Mouse (Mus musculus) heart, embryonic 11.5 days (tissue): ENCODE measurements around the gene Fbxw9. TPM values are rescaled to one million over a fixed set of nuclear protein-coding genes. Genes with fewer than 3 reads are reported as not detected.

ENCODE experiments used
- ATAC-seq: fragments of 200-750 bp; cut with Nextera tagmentation; replicated peaks from 2 replicates; pipeline ENCODE4 v1.8.0; 2017; ENCODE audit warnings: moderate library complexity; ENCODE audit not compliant: insufficient number of reproducible peaks, low FRiP score, low TSS enrichment
- H3K27ac ChIP-seq: fragments of 300-500 bp; sonication (generic); 2 replicates; pipeline ENCODE4 v1.5.1; 2014; ENCODE audit warnings: mild to moderate bottlenecking, low read depth, low read length
- H3K27me3 ChIP-seq: fragments of 300-500 bp; sonication (generic); 2 replicates; pipeline ENCODE4 v1.6.1; 2014; ENCODE audit warnings: mild to moderate bottlenecking, low read length, mixed read lengths; ENCODE audit not compliant: control insufficient read depth, insufficient read depth
- H3K36me3 ChIP-seq: fragments of 300-500 bp; sonication (generic); 2 replicates; pipeline ENCODE4 v1.6.1; 2014; ENCODE audit warnings: mild to moderate bottlenecking, low read length, moderate library complexity, mixed read lengths; ENCODE audit not compliant: control insufficient read depth, insufficient read depth
- H3K4me1 ChIP-seq: fragments of 300-500 bp; sonication (generic); 2 replicates; pipeline ENCODE4 v1.6.1; 2014; ENCODE audit warnings: low read length; ENCODE audit not compliant: control insufficient read depth, insufficient read depth
- H3K4me2 ChIP-seq: fragments of 300-500 bp; sonication (generic); 2 replicates; pipeline ENCODE4 v1.6.1; 2014; ENCODE audit warnings: mild to moderate bottlenecking, moderate library complexity
- H3K4me3 ChIP-seq: fragments of 300-500 bp; sonication (generic); 2 replicates; pipeline ENCODE4 v1.5.1; 2014; ENCODE audit warnings: low read depth, low read length
- H3K9ac ChIP-seq: fragments of 300-500 bp; sonication (generic); 2 replicates; pipeline ENCODE4 v1.6.1; 2014; ENCODE audit warnings: mild to moderate bottlenecking, low read depth, low read length, moderate library complexity
- H3K9me3 ChIP-seq: fragments of 300-500 bp; sonication (generic); replicated peaks from 2 replicates; pipeline ENCODE4 v1.6.1; 2016; ENCODE audit warnings: low read length; ENCODE audit not compliant: control insufficient read depth
- WGBS: fragments of 180-500 bp; shearing (Covaris S2); extraction: QIAGEN DNeasy Blood & Tissue Kit; methylation state at CpG from one replicate; pipeline ENCODE4 v1.1.7; 2014; ENCODE audit not compliant: insufficient replicate concordance; 5-methylcytosine and 5-hydroxymethylcytosine counted together
- polyA plus RNA-seq: library from polyadenylated mRNA; unstranded; fragments of >200 nt; fragmentation: Nextera tagmentation; extraction: Ambion mirVana; gene quantifications from 2 replicates; pipeline ENCODE4 v1.2.1, GENCODE M21; 2014

Gene Fbxw9
- polyA plus RNA-seq, 1 experiment from 2014 or later = 17.8 TPM

- H3K4me3 ChIP-seq = peak within 1 kb of the TSS; percentile 96
- 6% methylated on average over 30 of the region's 30 CpGs for WGBS
- H3K27ac ChIP-seq = peak within 1 kb of the TSS; percentile 77
- no peaks in the 10 kb centered on the region for H3K9me3 ChIP-seq
- peaks cover 31% of the 10 kb centered on the region for H3K4me1 ChIP-seq
- H3K4me2 ChIP-seq = peak within 1 kb of the TSS; percentile 91
- H3K36me3 ChIP-seq = peaks cover 18% of the 10 kb centered on the region
- no peaks in the 10 kb centered on the region for H3K27me3 ChIP-seq
- peak within 1 kb of the TSS; percentile 85 for H3K9ac ChIP-seq
- peak; percentile 85 for ATAC-seq
Observed at GRCm38 (mm10) chr8:85025098-85025932, 34.5 kb upstream of the Fbxw9 start, which contains the start of gene Asna1. TSS of gene Asna1 (minus strand) at chr8:85025281.

GRCm38 (mm10) chr8:85026670-85027515, 33.0 kb upstream of the Fbxw9 start, which contains the start of gene Trir:
TSS of gene Trir (plus strand) at chr8:85026823.
- Histone ChIP-seq H3K4me3 (peak within 1 kb of the TSS; percentile 96), H3K36me3 (peaks cover 18% of the 10 kb centered on the region), H3K27me3 (no peaks in the 10 kb centered on the region), H3K4me1 (peaks cover 31% of the 10 kb centered on the region), H3K9ac (peak within 1 kb of the TSS; percentile 99), H3K9me3 (no peaks in the 10 kb centered on the region), H3K4me2 (peak within 1 kb of the TSS; percentile 91), H3K27ac (peak within 1 kb of the TSS; percentile 77)
- ATAC-seq = peak; percentile 81
- under 1% methylated on average over 75 of the region's 75 CpGs for WGBS

GRCm38 (mm10) chr8:85027516-85027855, 32.4 kb upstream of the Fbxw9 start:
- no peak for ATAC-seq
- Histone ChIP-seq H3K4me3 (peak overlapping the region; percentile 96), H3K4me1 (peaks cover 31% of the 10 kb centered on the region), H3K4me2 (peak overlapping the region; percentile 91), H3K27me3 (no peaks in the 10 kb centered on the region), H3K9me3 (no peaks in the 10 kb centered on the region), H3K9ac (peak overlapping the region; percentile 99), H3K27ac (peak overlapping the region; percentile 77), H3K36me3 (peaks cover 17% of the 10 kb centered on the region)
- under 1% methylated on average over 13 of the region's 13 CpGs for WGBS

- Histone ChIP-seq H3K27ac (no peak overlapping the region), H3K9me3 (no peaks in the 10 kb centered on the region), H3K36me3 (peaks cover 18% of the 10 kb centered on the region), H3K27me3 (no peaks in the 10 kb centered on the region), H3K9ac (peak overlapping the region; percentile 99), H3K4me1 (peaks cover 31% of the 10 kb centered on the region), H3K4me2 (peak overlapping the region; percentile 91), H3K4me3 (peak overlapping the region; percentile 96)
- no peak for ATAC-seq
- WGBS = 26% methylated on average over 2 of the region's 2 CpGs
Observed at GRCm38 (mm10) chr8:85027922-85028321, 31.9 kb upstream of the Fbxw9 start.

- H3K4me3 ChIP-seq = no peak overlapping the region
- no peak overlapping the region for H3K27ac ChIP-seq
- no peaks in the 10 kb centered on the region for H3K9me3 ChIP-seq
- peaks cover 17% of the 10 kb centered on the region for H3K36me3 ChIP-seq
- no peak for ATAC-seq
- H3K27me3 ChIP-seq = no peaks in the 10 kb centered on the region
- H3K4me2 ChIP-seq = 0 out of 2 replicates have a peak overlapping the region, but pooled peaks have one; percentile 91
- WGBS = 85% methylated on average over 14 of the region's 14 CpGs
- H3K4me1 ChIP-seq = peaks cover 29% of the 10 kb centered on the region
- H3K9ac ChIP-seq = no peak overlapping the region
Observed at GRCm38 (mm10) chr8:85029271-85029670, 30.6 kb upstream of the Fbxw9 start.

- WGBS = 77% methylated on average over 4 of the region's 4 CpGs
- Histone ChIP-seq H3K36me3 (peaks cover 17% of the 10 kb centered on the region), H3K4me2 (no peak overlapping the region), H3K4me3 (no peak overlapping the region), H3K4me1 (peaks cover 27% of the 10 kb centered on the region), H3K27ac (no peak overlapping the region), H3K9ac (no peak overlapping the region), H3K27me3 (no peaks in the 10 kb centered on the region), H3K9me3 (no peaks in the 10 kb centered on the region)
- no peak for ATAC-seq
Observed at GRCm38 (mm10) chr8:85032622-85033311, 27.1 kb upstream of the Fbxw9 start.

DNA sequence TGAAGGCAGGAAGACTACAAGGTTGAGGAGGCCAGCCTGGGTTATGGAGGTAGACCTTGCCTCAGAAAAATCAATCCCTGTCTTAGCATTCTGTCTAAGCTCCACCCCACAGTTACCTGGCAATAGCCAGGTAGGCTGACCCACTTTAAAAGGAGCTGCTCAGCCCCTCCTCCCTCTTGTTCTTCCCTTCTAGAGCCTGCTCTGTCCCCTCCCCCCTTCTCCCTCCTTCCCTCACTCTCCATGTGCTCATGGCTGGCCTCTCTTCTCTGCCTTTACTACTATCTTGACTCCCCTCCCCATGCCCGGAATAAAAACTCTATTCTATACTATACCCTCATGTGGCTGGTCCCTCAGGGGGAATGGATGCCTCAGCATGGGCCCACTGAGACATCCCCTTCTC, 26.0 kb upstream of the Fbxw9 start:
- Histone ChIP-seq H3K36me3 (peaks cover 17% of the 10 kb centered on the region), H3K4me1 (peaks cover 24% of the 10 kb centered on the region), H3K9me3 (no peaks in the 10 kb centered on the region), H3K9ac (no peak overlapping the region), H3K4me2 (no peak overlapping the region), H3K27ac (no peak overlapping the region), H3K4me3 (no peak overlapping the region), H3K27me3 (no peaks in the 10 kb centered on the region)
- ATAC-seq = no peak
- 54% methylated on average over 1 of the region's 1 CpGs for WGBS

DNA sequence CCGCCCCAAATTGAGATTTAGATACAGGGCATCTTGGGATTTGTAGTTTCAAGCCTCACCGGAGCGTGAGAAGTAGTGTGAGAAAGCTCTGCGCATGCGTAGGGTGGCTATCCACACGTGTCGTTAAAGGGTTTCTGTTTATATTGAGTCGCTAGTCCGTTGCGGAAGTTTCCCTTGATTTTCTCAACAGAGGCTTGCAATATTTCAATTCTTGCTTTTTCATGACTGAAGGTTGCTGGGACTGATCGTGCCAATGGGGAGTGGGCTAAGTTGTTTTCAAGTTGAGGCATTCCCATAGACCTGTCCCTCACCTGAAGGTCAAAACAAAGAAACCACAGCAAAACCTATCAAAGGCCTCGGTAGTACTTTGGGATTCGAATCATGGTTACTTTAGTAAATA, 25.1 kb upstream of the Fbxw9 start:
- no peak for ATAC-seq

More for the DNA sequence above, 25.1 kb upstream of the Fbxw9 start:
- H3K36me3 ChIP-seq = peaks cover 15% of the 10 kb centered on the region
- H3K9me3 ChIP-seq = no peaks in the 10 kb centered on the region
- peak overlapping the region; percentile 97 for H3K4me2 ChIP-seq
- 3% methylated on average over 13 of the region's 13 CpGs for WGBS
- H3K27ac ChIP-seq = peak overlapping the region; percentile 54
- H3K4me1 ChIP-seq = peaks cover 22% of the 10 kb centered on the region
- no peaks in the 10 kb centered on the region for H3K27me3 ChIP-seq
- peak overlapping the region; percentile 94 for H3K4me3 ChIP-seq
- H3K9ac ChIP-seq = peak overlapping the region; percentile 94
